Mouse (Mus musculus): ENCODE measurements at regions not wholly inside any gene's neighbourhood (a gene's known extent, or its start where the extent isn't known, plus 50 kb on each side); places are given as distances from the start of the nearest gene placed in this dataset.

DNA sequence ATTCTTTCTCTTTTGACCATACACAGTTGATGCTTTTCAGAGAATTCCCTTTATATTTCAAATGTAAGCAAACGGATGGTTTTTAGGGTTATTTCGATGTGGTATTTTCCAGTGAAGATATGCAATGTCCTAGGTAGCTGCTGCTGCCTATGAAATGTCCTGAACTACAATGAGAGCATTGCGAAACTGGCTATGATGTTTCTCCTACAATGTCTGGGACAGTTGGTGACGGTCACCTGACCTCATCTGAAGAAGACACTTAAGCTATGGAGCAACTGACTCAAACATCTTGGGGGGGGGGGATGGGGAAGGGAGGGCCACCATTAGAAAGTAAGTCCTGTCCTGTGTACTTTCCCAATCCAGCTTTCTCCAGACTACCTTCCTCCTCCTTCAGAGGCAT is 182.1 kb upstream of the Ell2 start:
- TF ChIP-seq CTCF (conservative IDR thresholded peaks at IDR 0.05; ENCODE audit: low read length): no peak
- TF ChIP-seq POU5F1 (IDR thresholded peaks at IDR 0.05; ENCODE audit: borderline replicate concordance, low read length): no peak
